Mouse (Mus musculus) A20 (cell line): Measurements from ENCODE around the gene Tnfsf15.

Experiments used
- DNase-seq: peaks from one replicate; pipeline ENCODE4 v3.0.0-alpha.2; 2011; ENCODE audit warnings: low read depth, low spot score

The Tnfsf15 gene

GRCm38 (mm10) chr4:63685253-63685525, 59.7 kb downstream of the Tnfsf15 start:
- no peak for DNase-seq

DNA sequence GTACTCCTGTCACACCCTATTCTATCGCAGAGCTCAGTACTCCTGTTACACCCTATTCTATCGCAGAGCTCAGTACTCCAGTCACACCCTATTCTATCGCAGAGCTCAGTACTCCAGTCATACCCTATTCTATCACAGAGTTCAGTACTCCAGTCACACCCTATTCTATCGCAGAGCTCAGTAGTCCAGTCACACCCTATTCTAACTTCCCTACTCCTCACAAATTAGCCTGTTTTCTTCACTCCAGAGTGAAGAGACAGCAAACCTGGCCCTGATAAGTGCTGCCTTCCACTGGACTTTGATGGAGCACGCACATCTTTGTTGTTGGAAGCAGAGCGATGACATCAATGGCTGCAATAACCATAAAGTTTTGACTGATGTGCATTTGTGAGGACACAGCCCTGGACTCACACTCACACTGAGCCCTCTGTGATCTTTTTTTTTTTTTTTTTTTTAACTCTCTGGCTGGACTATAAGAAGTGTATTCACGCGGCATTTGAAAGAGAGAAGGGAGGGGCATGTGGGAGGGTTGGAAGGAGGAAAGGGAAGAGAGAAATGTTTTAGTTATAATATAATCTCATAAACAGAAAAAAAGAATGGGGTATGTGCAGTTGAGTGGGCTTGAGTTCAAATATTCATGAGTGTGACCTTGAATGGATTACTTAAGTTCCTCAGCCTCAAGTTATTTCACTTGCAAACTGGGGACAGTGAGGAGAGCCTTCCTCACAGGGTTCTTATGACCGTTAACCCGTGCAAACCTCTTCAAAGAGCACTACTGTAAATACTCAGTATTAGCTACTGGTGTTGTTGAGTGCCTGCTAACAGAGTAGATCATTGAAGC, 60.3 kb downstream of the Tnfsf15 start:
- no peak for DNase-seq

DNA sequence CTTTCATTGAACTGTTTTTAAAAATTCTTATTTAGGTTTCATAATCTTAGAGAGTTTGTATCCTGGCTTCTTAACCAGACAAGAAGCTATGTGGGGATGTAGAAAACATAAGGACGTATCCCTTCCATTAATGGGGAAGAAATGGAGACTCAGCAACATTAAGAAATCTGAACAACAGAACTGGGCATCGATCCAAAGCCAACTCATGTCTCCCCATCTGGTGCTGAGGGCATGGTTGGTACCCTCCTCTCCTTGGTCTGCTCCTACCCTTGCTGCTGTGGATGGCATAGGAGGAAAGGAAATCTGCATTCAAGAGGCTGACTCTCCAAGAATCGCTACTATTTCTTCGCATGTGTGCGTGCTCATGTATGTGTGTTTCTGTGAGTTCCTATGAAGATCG, 61.2 kb downstream of the Tnfsf15 start:
- no peak for DNase-seq

DNA sequence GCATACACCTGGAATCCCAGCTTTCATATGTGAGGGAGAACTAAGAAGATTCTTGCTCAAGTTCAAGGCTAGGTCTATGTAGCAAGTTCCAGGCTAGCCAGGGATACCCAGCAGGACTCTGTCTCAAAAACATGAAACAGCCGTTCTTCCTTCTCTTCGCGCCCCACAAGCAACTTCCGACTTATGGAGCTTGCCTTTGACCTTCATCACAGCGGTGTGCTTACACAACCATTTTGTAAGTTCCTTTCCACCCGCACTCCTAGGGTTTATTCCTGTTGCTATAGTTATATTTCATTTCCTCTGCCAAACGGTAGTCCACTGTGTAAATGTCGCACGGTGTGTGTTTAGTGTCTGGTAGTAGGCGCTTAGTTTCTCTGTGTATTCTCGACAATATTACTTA, 61.9 kb downstream of the Tnfsf15 start:
- no peak for DNase-seq

DNA sequence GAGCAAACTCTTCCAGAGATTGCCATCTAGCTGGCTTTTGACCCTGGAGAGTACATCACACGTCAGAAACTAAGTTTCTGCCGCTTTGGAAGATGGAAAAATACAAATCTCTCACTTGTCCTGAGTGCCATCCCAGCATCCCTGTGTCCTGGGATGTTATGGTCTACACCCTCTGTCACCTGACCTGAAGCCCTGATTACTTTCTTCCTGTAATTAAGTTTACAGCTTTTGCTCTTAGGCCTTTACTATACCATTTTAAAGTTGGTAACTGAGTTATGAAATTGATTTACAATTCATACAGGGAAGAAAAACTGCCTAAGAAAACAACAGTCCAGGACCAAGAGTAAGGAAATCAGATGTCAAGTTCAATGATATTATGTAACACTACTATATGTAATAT, 62.5 kb downstream of the Tnfsf15 start:
- no peak for DNase-seq

GRCm38 (mm10) chr4:63681557-63681956, 63.4 kb downstream of the Tnfsf15 start:
- DNase-seq = no peak
